Mouse (Mus musculus) heart, adult 2 months (tissue): ENCODE measurements around the gene Tgm3. TPM values are rescaled to one million over a fixed set of nuclear protein-coding genes. Genes with fewer than 3 reads are reported as not detected.

ENCODE experiments used
- DNase-seq, 2 experiments: peaks; one replicate each; pipeline ENCODE4 v3.0.0; 2021
- H3K27ac ChIP-seq: fragments of 200-600 bp; 2 replicates; pipeline ENCODE4 v1.8.1; 2022
- H3K27me3 ChIP-seq: fragments of 200-500 bp; 2 replicates; pipeline ENCODE4 v1.6.1; 2012; ENCODE audit warnings: mild to moderate bottlenecking, low read length, inconsistent platforms, mixed read lengths; ENCODE audit not compliant: control insufficient read depth, insufficient read depth
- H3K36me3 ChIP-seq: fragments of 200-500 bp; 2 replicates; pipeline ENCODE4 v1.6.1; 2012; ENCODE audit warnings: low read length, inconsistent platforms; ENCODE audit not compliant: control insufficient read depth, insufficient read depth
- H3K4me1 ChIP-seq: fragments of 200-500 bp; 2 replicates; pipeline ENCODE4 v1.6.1; 2011; ENCODE audit warnings: low read length; ENCODE audit not compliant: control insufficient read depth, insufficient read depth
- H3K4me3 ChIP-seq: fragments of 200-600 bp; 2 replicates; pipeline ENCODE4 v1.8.1; 2022
- H3K79me2 ChIP-seq: fragments of 200-500 bp; replicated peaks from 2 replicates; pipeline ENCODE4 v1.6.1; 2012; ENCODE audit warnings: mild to moderate bottlenecking, inconsistent platforms, low read length, moderate library complexity, mixed read lengths; ENCODE audit not compliant: control insufficient read depth, insufficient read depth
- H3K9ac ChIP-seq: fragments of 200-500 bp; 2 replicates; pipeline ENCODE4 v1.6.1; 2012; ENCODE audit warnings: low read depth, mild to moderate bottlenecking, control low read depth, inconsistent platforms, low read length, mixed read lengths
- CTCF ChIP-seq: fragments of 200-600 bp; IDR thresholded peaks from 2 replicates; pipeline ENCODE4 v1.8.1; 2022; ENCODE audit warnings: antibody characterized with exemption, mild to moderate bottlenecking, moderate library complexity
- EP300 ChIP-seq: fragments of 200-500 bp; IDR thresholded peaks from 2 replicates; pipeline ENCODE4 v1.6.1; 2011; ENCODE audit warnings: low read depth, low read length, control low read depth; ENCODE audit not compliant: insufficient read depth
- POLR2A ChIP-seq: fragments of 200-500 bp; IDR thresholded peaks from 2 replicates; pipeline ENCODE4 v1.6.1; 2011; ENCODE audit warnings: mild to moderate bottlenecking, low read depth, low read length, control low read depth; ENCODE audit not compliant: insufficient read depth
- WGBS: fragments of 180-500 bp; shearing (Covaris S2); methylation state at CpG from one replicate; pipeline ENCODE4 v1.1.7; 2018; 5-methylcytosine and 5-hydroxymethylcytosine counted together
- intact Hi-C: fragments of 180-260 bp; cut with DNase I; formaldehyde crosslinking; loops from one replicate; pipeline ENCODE4 v1.15.1; 2025
- microRNA-seq, 2 experiments: library from miRNA; unstranded; fragments of <30 nt; microRNA quantifications; one replicate each; pipeline ENCODE4 v1.2.0; 2021
- polyA plus RNA-seq: library from polyadenylated mRNA; depleted of rRNA; stranded (reverse); fragments of >200 nt; gene quantifications from 2 replicates; pipeline ENCODE4 v1.2.3, GENCODE M21; 2012; rRNA removed
- total RNA-seq, 2 experiments: library from RNA; stranded (reverse); gene quantifications; 2 replicates each; pipeline ENCODE4 v1.2.3; 2021

Tgm3 gene
- total and polyA plus RNA-seq, 3 experiments, result 0.08 TPM; not detected in 2

DNA sequence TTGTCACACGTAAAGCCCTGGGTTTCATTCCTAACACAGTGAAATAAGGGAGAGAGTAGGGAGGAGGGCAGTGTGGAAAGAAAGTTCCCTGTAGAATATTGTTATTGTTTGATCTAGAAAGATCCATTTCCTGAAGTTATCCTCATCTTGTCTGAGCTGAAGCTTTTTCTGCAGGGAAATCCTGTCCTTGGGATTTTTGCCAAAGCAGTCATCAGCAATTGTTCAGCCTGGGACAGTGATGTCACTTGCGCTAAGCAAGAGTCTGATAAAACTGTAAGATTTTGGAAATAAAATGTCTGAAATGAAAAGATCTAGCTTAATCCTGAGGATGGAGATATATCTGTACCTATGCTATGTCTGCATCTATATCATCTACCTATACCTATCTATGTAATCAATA is 58.2 kb downstream of the Tgm3 start:
- intact Hi-C loops, result no loop called here
- TF ChIP-seq EP300, result no peak
- TF ChIP-seq POLR2A, result no peak
- TF ChIP-seq CTCF, result no peak
- no peak overlapping the region for H3K9ac ChIP-seq
- no peaks in the 10 kb centered on the region for H3K79me2 ChIP-seq
- WGBS, result 40% methylated on average over 2 of the region's 2 CpGs
- H3K36me3 ChIP-seq, result no peaks in the 10 kb centered on the region
- no peaks in the 10 kb centered on the region for H3K27me3 ChIP-seq
- DNase-seq, result no peak
- H3K4me3 ChIP-seq, result no peak overlapping the region
- no peaks in the 10 kb centered on the region for H3K4me1 ChIP-seq
- no peak overlapping the region for H3K27ac ChIP-seq

Small RNA genes lying within 50 kb of the gene (microRNA-seq; reads per million reads assigned to microRNA genes)
- 0 reads per million in 2 experiments for gene Mir6339

Other genes starting within 250 kb of the Tgm3 start
- gene Stk35, start 211.8 kb upstream of the Tgm3 start, total RNA-seq, result 10 to 100 TPM; 10.9 to 18.4 TPM
- gene Stk35, start 211.8 kb upstream of the Tgm3 start, polyA plus RNA-seq, result 11.2 and 17.8 TPM in 2 replicates
- not detected for gene Tgm6, start 100.1 kb downstream of the Tgm3 start, total RNA-seq
- not detected in 2 replicates for gene Tgm6, start 100.1 kb downstream of the Tgm3 start, polyA plus RNA-seq
- 100 to 1,000 TPM; 124 to 141 TPM for gene Snrpb, start 167.1 kb downstream of the Tgm3 start, total RNA-seq
- 110 and 135 TPM in 2 replicates for gene Snrpb, start 167.1 kb downstream of the Tgm3 start, polyA plus RNA-seq
- not detected for gene Tmc2, start 182.8 kb downstream of the Tgm3 start, total RNA-seq
- not detected in 2 replicates for gene Tmc2, start 182.8 kb downstream of the Tgm3 start, polyA plus RNA-seq